Mouse (Mus musculus): ENCODE measurements at regions not wholly inside any gene's neighbourhood (a gene's known extent, or its start where the extent isn't known, plus 50 kb on each side); places are given as distances from the start of the nearest gene placed in this dataset.

- no peaks in the 10 kb centered on the region for H3K9me3 ChIP-seq (ENCODE audit: control insufficient read depth, low read length)
- no peak for ATAC-seq
- H3K36me3 ChIP-seq (ENCODE audit: control insufficient read depth, insufficient read depth): no peaks in the 10 kb centered on the region
Measured at GRCm38 (mm10) chr10:19161149-19161548, 145.7 kb upstream of the Tnfaip3 start.

GRCm38 (mm10) chr10:19154041-19154440 lies 138.6 kb upstream of the Tnfaip3 start:
- H3K4me2 ChIP-seq (ENCODE audit: low read length): no peak overlapping the region
- H3K4me3 ChIP-seq (replicated peaks; ENCODE audit: low read length): no peak overlapping the region
- H3K27me3 ChIP-seq (replicated peaks; ENCODE audit: control insufficient read depth, insufficient read depth, low read length): no peaks in the 10 kb centered on the region
- H3K36me3 ChIP-seq (ENCODE audit: control insufficient read depth, insufficient read depth): no peaks in the 10 kb centered on the region
- ATAC-seq: no peak
- no peak overlapping the region for H3K9ac ChIP-seq (replicated peaks; ENCODE audit: low read depth, low read length)
- H3K27ac ChIP-seq (ENCODE audit: low read length): no peak overlapping the region
- no peaks in the 10 kb centered on the region for H3K4me1 ChIP-seq (replicated peaks; ENCODE audit: control insufficient read depth, insufficient read depth, low read length)
- no peaks in the 10 kb centered on the region for H3K9me3 ChIP-seq (ENCODE audit: control insufficient read depth, low read length)

More at GRCm38 (mm10) chr10:19161149-19161548, 145.7 kb upstream of the Tnfaip3 start:
- no peaks in the 10 kb centered on the region for H3K27me3 ChIP-seq (replicated peaks; ENCODE audit: control insufficient read depth, insufficient read depth, low read length)
- H3K4me2 ChIP-seq (ENCODE audit: low read length): no peak overlapping the region
- H3K4me1 ChIP-seq (replicated peaks; ENCODE audit: control insufficient read depth, insufficient read depth, low read length): no peaks in the 10 kb centered on the region
- H3K9ac ChIP-seq (replicated peaks; ENCODE audit: low read depth, low read length): no peak overlapping the region
- no peak overlapping the region for H3K4me3 ChIP-seq (replicated peaks; ENCODE audit: low read length)
- H3K27ac ChIP-seq (ENCODE audit: low read length): no peak overlapping the region

- Histone ChIP-seq H3K27ac (ENCODE audit: low read length) (no peak overlapping the region), H3K4me3 (replicated peaks; ENCODE audit: low read length) (no peak overlapping the region)
Measured at GRCm38 (mm10) chr10:19152773-19153172, 137.3 kb upstream of the Tnfaip3 start.

GRCm38 (mm10) chr10:19150766-19151165 lies 135.3 kb upstream of the Tnfaip3 start:
- no peaks in the 10 kb centered on the region for H3K36me3 ChIP-seq (ENCODE audit: control insufficient read depth, insufficient read depth)
- ATAC-seq: no peak
- H3K4me1 ChIP-seq (replicated peaks; ENCODE audit: control insufficient read depth, insufficient read depth, low read length): no peaks in the 10 kb centered on the region
- no peak overlapping the region for H3K27ac ChIP-seq (ENCODE audit: low read length)
- no peak overlapping the region for H3K4me3 ChIP-seq (replicated peaks; ENCODE audit: low read length)
- 90% methylated on average over 1 of the region's 1 CpGs for WGBS
- no peak overlapping the region for H3K4me2 ChIP-seq (ENCODE audit: low read length)
- H3K9me3 ChIP-seq (ENCODE audit: control insufficient read depth, low read length): no peaks in the 10 kb centered on the region
- H3K9ac ChIP-seq (replicated peaks; ENCODE audit: low read depth, low read length): no peak overlapping the region
- no peaks in the 10 kb centered on the region for H3K27me3 ChIP-seq (replicated peaks; ENCODE audit: control insufficient read depth, insufficient read depth, low read length)

More at GRCm38 (mm10) chr10:19152773-19153172, 137.3 kb upstream of the Tnfaip3 start:
- no peaks in the 10 kb centered on the region for H3K9me3 ChIP-seq (ENCODE audit: control insufficient read depth, low read length)
- H3K4me1 ChIP-seq (replicated peaks; ENCODE audit: control insufficient read depth, insufficient read depth, low read length): no peaks in the 10 kb centered on the region
- H3K9ac ChIP-seq (replicated peaks; ENCODE audit: low read depth, low read length): no peak overlapping the region
- H3K27me3 ChIP-seq (replicated peaks; ENCODE audit: control insufficient read depth, insufficient read depth, low read length): no peaks in the 10 kb centered on the region
- H3K36me3 ChIP-seq (ENCODE audit: control insufficient read depth, insufficient read depth): no peaks in the 10 kb centered on the region
- ATAC-seq: no peak
- 88% methylated on average over 5 of the region's 5 CpGs for WGBS
- H3K4me2 ChIP-seq (ENCODE audit: low read length): no peak overlapping the region

GRCm38 (mm10) chr10:19150005-19150404 lies 134.5 kb upstream of the Tnfaip3 start:
- Histone ChIP-seq H3K27me3 (replicated peaks; ENCODE audit: control insufficient read depth, insufficient read depth, low read length) (no peaks in the 10 kb centered on the region), H3K36me3 (ENCODE audit: control insufficient read depth, insufficient read depth) (no peaks in the 10 kb centered on the region), H3K4me3 (replicated peaks; ENCODE audit: low read length) (no peak overlapping the region), H3K4me2 (ENCODE audit: low read length) (no peak overlapping the region), H3K9me3 (ENCODE audit: control insufficient read depth, low read length) (no peaks in the 10 kb centered on the region), H3K4me1 (replicated peaks; ENCODE audit: control insufficient read depth, insufficient read depth, low read length) (no peaks in the 10 kb centered on the region), H3K27ac (ENCODE audit: low read length) (no peak overlapping the region), H3K9ac (replicated peaks; ENCODE audit: low read depth, low read length) (no peak overlapping the region)
- no peak for ATAC-seq
- 62% methylated on average over 3 of the region's 3 CpGs for WGBS

- 90% methylated on average over 4 of the region's 4 CpGs for WGBS
- Histone ChIP-seq H3K9ac (replicated peaks; ENCODE audit: low read depth, low read length) (no peak overlapping the region), H3K4me3 (replicated peaks; ENCODE audit: low read length) (no peak overlapping the region), H3K27ac (ENCODE audit: low read length) (no peak overlapping the region), H3K4me2 (ENCODE audit: low read length) (no peak overlapping the region), H3K36me3 (ENCODE audit: control insufficient read depth, insufficient read depth) (no peaks in the 10 kb centered on the region), H3K27me3 (replicated peaks; ENCODE audit: control insufficient read depth, insufficient read depth, low read length) (no peaks in the 10 kb centered on the region), H3K4me1 (replicated peaks; ENCODE audit: control insufficient read depth, insufficient read depth, low read length) (no peaks in the 10 kb centered on the region), H3K9me3 (ENCODE audit: control insufficient read depth, low read length) (no peaks in the 10 kb centered on the region)
- ATAC-seq: no peak
Measured at GRCm38 (mm10) chr10:19149196-19149869, 133.9 kb upstream of the Tnfaip3 start.

GRCm38 (mm10) chr10:19141481-19141880 lies 126.0 kb upstream of the Tnfaip3 start:
- Histone ChIP-seq H3K4me1 (replicated peaks; ENCODE audit: control insufficient read depth, insufficient read depth, low read length) (no peaks in the 10 kb centered on the region), H3K4me3 (replicated peaks; ENCODE audit: low read length) (no peak overlapping the region), H3K27me3 (replicated peaks; ENCODE audit: control insufficient read depth, insufficient read depth, low read length) (no peaks in the 10 kb centered on the region), H3K36me3 (ENCODE audit: control insufficient read depth, insufficient read depth) (no peaks in the 10 kb centered on the region), H3K9me3 (ENCODE audit: control insufficient read depth, low read length) (no peaks in the 10 kb centered on the region), H3K27ac (ENCODE audit: low read length) (no peak overlapping the region), H3K4me2 (ENCODE audit: low read length) (no peak overlapping the region), H3K9ac (replicated peaks; ENCODE audit: low read depth, low read length) (no peak overlapping the region)
- ATAC-seq: no peak
- WGBS: 92% methylated on average over 3 of the region's 3 CpGs

GRCm38 (mm10) chr10:19140628-19141027 lies 125.2 kb upstream of the Tnfaip3 start:
- H3K9me3 ChIP-seq (ENCODE audit: control insufficient read depth, low read length): no peaks in the 10 kb centered on the region
- no peaks in the 10 kb centered on the region for H3K36me3 ChIP-seq (ENCODE audit: control insufficient read depth, insufficient read depth)
- no peaks in the 10 kb centered on the region for H3K4me1 ChIP-seq (replicated peaks; ENCODE audit: control insufficient read depth, insufficient read depth, low read length)
- no peak overlapping the region for H3K9ac ChIP-seq (replicated peaks; ENCODE audit: low read depth, low read length)
- no peak overlapping the region for H3K4me2 ChIP-seq (ENCODE audit: low read length)
- H3K4me3 ChIP-seq (replicated peaks; ENCODE audit: low read length): no peak overlapping the region
- 85% methylated on average over 5 of the region's 5 CpGs for WGBS
- no peak overlapping the region for H3K27ac ChIP-seq (ENCODE audit: low read length)
- H3K27me3 ChIP-seq (replicated peaks; ENCODE audit: control insufficient read depth, insufficient read depth, low read length): no peaks in the 10 kb centered on the region
- no peak for ATAC-seq

- H3K4me1 ChIP-seq (replicated peaks; ENCODE audit: control insufficient read depth, insufficient read depth, low read length): no peaks in the 10 kb centered on the region
- H3K27ac ChIP-seq (ENCODE audit: low read length): no peak overlapping the region
- no peaks in the 10 kb centered on the region for H3K36me3 ChIP-seq (ENCODE audit: control insufficient read depth, insufficient read depth)
- WGBS: 73% methylated on average over 2 of the region's 2 CpGs
- H3K4me2 ChIP-seq (ENCODE audit: low read length): no peak overlapping the region
- no peaks in the 10 kb centered on the region for H3K9me3 ChIP-seq (ENCODE audit: control insufficient read depth, low read length)
- no peak overlapping the region for H3K4me3 ChIP-seq (replicated peaks; ENCODE audit: low read length)
- no peaks in the 10 kb centered on the region for H3K27me3 ChIP-seq (replicated peaks; ENCODE audit: control insufficient read depth, insufficient read depth, low read length)
- no peak for ATAC-seq
- no peak overlapping the region for H3K9ac ChIP-seq (replicated peaks; ENCODE audit: low read depth, low read length)
Measured at GRCm38 (mm10) chr10:19139234-19139633, 123.8 kb upstream of the Tnfaip3 start.

GRCm38 (mm10) chr10:19138258-19138657 lies 122.8 kb upstream of the Tnfaip3 start:
- 86% methylated on average over 1 of the region's 1 CpGs for WGBS
- Histone ChIP-seq H3K27ac (ENCODE audit: low read length) (no peak overlapping the region), H3K27me3 (replicated peaks; ENCODE audit: control insufficient read depth, insufficient read depth, low read length) (no peaks in the 10 kb centered on the region), H3K4me2 (ENCODE audit: low read length) (no peak overlapping the region), H3K4me3 (replicated peaks; ENCODE audit: low read length) (no peak overlapping the region), H3K9me3 (ENCODE audit: control insufficient read depth, low read length) (no peaks in the 10 kb centered on the region), H3K9ac (replicated peaks; ENCODE audit: low read depth, low read length) (no peak overlapping the region), H3K4me1 (replicated peaks; ENCODE audit: control insufficient read depth, insufficient read depth, low read length) (no peaks in the 10 kb centered on the region), H3K36me3 (ENCODE audit: control insufficient read depth, insufficient read depth) (no peaks in the 10 kb centered on the region)
- no peak for ATAC-seq
